Comparison of ENCODE assay signal across 8 mouse cellular contexts in genomic region chr4:44071741-44072145, GRCm38 (mm10). TPM values are rescaled to one million over a fixed set of nuclear protein-coding genes. Genes with fewer than 3 reads are reported as not detected.
A peak's percentile ranks its signal among the peaks of the same experiment; 100 is the strongest.
DNase-seq lines count a peak whose midpoint lies in the region; ATAC-seq and TF ChIP-seq lines count a peak whose summit lies in the region.

No protein-coding gene starts in this region.

- WGBS in lung, adult 2 months = 2% methylated on average over 11 of the region's 11 CpGs
- 14% methylated on average over 11 of the region's 11 CpGs for WGBS in embryonic facial prominence, embryonic 11.5 days

- TF ChIP-seq CTCF in lung, adult 2 months (IDR thresholded peaks at IDR 0.05; ENCODE audit: insufficient read depth, low read length) = no peak

- TF ChIP-seq POLR2A in lung, adult 2 months (IDR thresholded peaks at IDR 0.05; ENCODE audit: borderline replicate concordance, extremely low read depth, low read depth, low read length) = no peak

- peak overlapping the region; percentile 64 for H3K4me2 ChIP-seq in embryonic facial prominence, embryonic 11.5 days (ENCODE audit: low read depth, low read length)

- DNase-seq in lung, adult 2 months = no peak
- no peak for DNase-seq in lung, postnatal 10 days
- DNase-seq in embryonic facial prominence, embryonic 11.5 days (ENCODE audit: low spot score) = no peak
- DNase-seq in ovary, postnatal 14 days (ENCODE audit: low spot score) = no peak
- DNase-seq in urinary bladder, postnatal 36 days (ENCODE audit: low spot score in 2 of 2) = no peak
- DNase-seq in cerebellum, adult 9-10 months = no peak

- H3K27ac ChIP-seq in embryonic facial prominence, embryonic 11.5 days (replicated peaks; ENCODE audit: low read depth, low read length) = no peak overlapping the region

- peaks cover 7% of the 10 kb centered on the region; the same call in 1 of the 2 replicates for H3K4me1 ChIP-seq in lung, adult 2 months (ENCODE audit: control insufficient read depth, insufficient read depth, low read length)
- H3K4me1 ChIP-seq in embryonic facial prominence, embryonic 11.5 days (ENCODE audit: control insufficient read depth, insufficient read depth, low read length) = no peaks in the 10 kb centered on the region

- peak overlapping the region; percentile 69 for H3K9ac ChIP-seq in embryonic facial prominence, embryonic 11.5 days (replicated peaks; ENCODE audit: low read length)

- peak overlapping the region; percentile 71 for H3K4me3 ChIP-seq in lung, adult 2 months (replicated peaks; ENCODE audit: extremely low read depth, low read depth, low read length)
- peak overlapping the region; percentile 63 for H3K4me3 ChIP-seq in embryonic facial prominence, embryonic 11.5 days (ENCODE audit: low read depth, low read length)

- H3K9me3 ChIP-seq in embryonic facial prominence, embryonic 11.5 days (replicated peaks; ENCODE audit: control insufficient read depth, low read length) = no peaks in the 10 kb centered on the region

- H3K36me3 ChIP-seq in embryonic facial prominence, embryonic 11.5 days (replicated peaks; ENCODE audit: control insufficient read depth, insufficient read depth, low read depth, low read length) = no peaks in the 10 kb centered on the region

- no peaks in the 10 kb centered on the region for H3K27me3 ChIP-seq in embryonic facial prominence, embryonic 11.5 days (ENCODE audit: control insufficient read depth, insufficient read depth, low read length)

- no peak for ATAC-seq in embryonic facial prominence, embryonic 11.5 days (replicated peaks; ENCODE audit: insufficient number of reproducible peaks, low FRiP score, low TSS enrichment, low read depth)
- peak; percentile 35 for ATAC-seq in inflammation-experienced regulatory T-cells, adult 6 months
- ATAC-seq in megakaryocyte, adult 5-6 weeks (ENCODE audit: poor library complexity, severe bottlenecking) = peak; percentile 19

RNA-seq across cellular contexts. Expression of gene Gne, which starts 12.2 kb away (rescaled TPM):
- polyA plus RNA-seq in lung, adult 2 months (2012; rRNA removed) = 23.9 and 31.4 TPM in 2 replicates
- polyA plus RNA-seq in embryonic facial prominence, embryonic 11.5 days (2014; fragmentation: Nextera tagmentation; extraction: Ambion mirVana) = 20.3 TPM in 2 replicates
- polyA plus RNA-seq in inflammation-experienced regulatory T-cells, adult 6 months (2017; shearing (Covaris generic)) = 10 to 100 TPM; 13.2 to 20.6 (median 19.4) TPM
- 12.1 and 15.8 TPM in 2 replicates for total RNA-seq in megakaryocyte, adult 5-6 weeks (2015)
- 7.7 and 10.0 TPM in 2 replicates for total RNA-seq in megakaryocyte, adult 5-6 weeks (2017)
